Mouse (Mus musculus) brain, adult 2 months (tissue): ENCODE results near the gene Eid3.

ENCODE experiments used
- DNase-seq: peaks from one replicate; pipeline ENCODE4 v3.0.0; 2011; ENCODE audit warnings: low read depth, low spot score

The Eid3 gene

GRCm38 (mm10) chr10:82910198-82910597, 43.8 kb downstream of the Eid3 start:
- peak; percentile 28 for DNase-seq

- DNase-seq, result no peak
These were observed 46.8 kb downstream of the Eid3 start for GRCm38 (mm10) chr10:82913238-82913637.

- no peak for DNase-seq
These were observed 47.3 kb downstream of the Eid3 start for GRCm38 (mm10) chr10:82913772-82914171.
